Mouse (Mus musculus) kidney, postnatal 0 days (tissue): ENCODE measurements around the gene Cnot10. TPM values are rescaled to one million over a fixed set of nuclear protein-coding genes. Genes with fewer than 3 reads are reported as not detected.
A peak's percentile ranks its signal among the peaks of the same experiment; 100 is the strongest.

Experiments used
- ATAC-seq: fragments of 200-750 bp; cut with Nextera tagmentation; replicated peaks from 2 replicates; pipeline ENCODE4 v1.8.0; 2017; ENCODE audit warnings: low read depth, moderate number of reproducible peaks, moderate TSS enrichment, moderate library complexity; ENCODE audit not compliant: low FRiP score
- DNase-seq: peaks from one replicate; pipeline ENCODE4 v3.0.0-alpha.2; 2016; ENCODE audit warnings: low spot score
- H3K27ac ChIP-seq: fragments of 300-500 bp; sonication (generic); 2 replicates; pipeline ENCODE4 v1.5.1; 2014; ENCODE audit warnings: mild to moderate bottlenecking
- H3K27me3 ChIP-seq: fragments of 300-500 bp; sonication (generic); 2 replicates; pipeline ENCODE4 v1.6.1; 2014; ENCODE audit warnings: low read length, mixed read lengths; ENCODE audit not compliant: insufficient read depth
- H3K36me3 ChIP-seq: fragments of 300-500 bp; sonication (generic); 2 replicates; pipeline ENCODE4 v1.6.1; 2014; ENCODE audit warnings: low read length, mixed read lengths; ENCODE audit not compliant: insufficient read depth
- H3K4me1 ChIP-seq: fragments of 300-500 bp; sonication (generic); replicated peaks from 2 replicates; pipeline ENCODE4 v1.6.1; 2014; ENCODE audit warnings: antibody characterized with exemption, low read length, mixed read lengths; ENCODE audit not compliant: insufficient read depth
- H3K4me2 ChIP-seq: fragments of 300-500 bp; sonication (generic); 2 replicates; pipeline ENCODE4 v1.6.1; 2014; ENCODE audit warnings: mild to moderate bottlenecking, low read length, moderate library complexity, mixed read lengths
- H3K4me3 ChIP-seq: fragments of 300-500 bp; sonication (generic); replicated peaks from 2 replicates; pipeline ENCODE4 v1.5.1; 2014; ENCODE audit warnings: low read depth, low read length
- H3K9ac ChIP-seq: fragments of 300-500 bp; sonication (generic); 2 replicates; pipeline ENCODE4 v1.6.1; 2014; ENCODE audit warnings: low read depth, low read length
- H3K9me3 ChIP-seq: fragments of 300-500 bp; sonication (generic); replicated peaks from 2 replicates; pipeline ENCODE4 v1.6.1; 2016; ENCODE audit warnings: low read length, inconsistent platforms, mixed read lengths
- CTCF ChIP-seq: IDR thresholded peaks from 2 replicates; pipeline ENCODE4 v1.5.1; 2016; ENCODE audit warnings: antibody characterized with exemption, low read depth, mild to moderate bottlenecking, moderate library complexity
- WGBS: fragments of 180-500 bp; shearing (Covaris S2); extraction: QIAGEN DNeasy Blood & Tissue Kit; methylation state at CpG from one replicate; pipeline ENCODE4 v1.1.7; 2014; 5-methylcytosine and 5-hydroxymethylcytosine counted together
- polyA plus RNA-seq: library from polyadenylated mRNA; unstranded; fragments of >200 nt; fragmentation: Nextera tagmentation; extraction: Ambion mirVana; gene quantifications from 2 replicates; pipeline ENCODE4 v1.2.1, GENCODE M21; 2015

Gene Cnot10
- polyA plus RNA-seq, 1 experiment from 2014 or later, result 45.7 TPM

- WGBS, result under 1% methylated on average over 108 of the region's 122 CpGs
- Histone ChIP-seq H3K9me3 (no peaks in the 10 kb centered on the region), H3K4me2 (peak overlapping the region; percentile 99), H3K27ac (peak overlapping the region; percentile 63), H3K9ac (peak overlapping the region; percentile 65), H3K27me3 (peaks cover 39% of the 10 kb centered on the region), H3K4me1 (peaks cover 17% of the 10 kb centered on the region; the same call in 1 of the 2 replicates), H3K36me3 (no peaks in the 10 kb centered on the region), H3K4me3 (peak overlapping the region; percentile 56)
- DNase-seq (no peak), ATAC-seq (peak; percentile 15; the same call in 1 of the 2 replicates)
- no peak for TF ChIP-seq CTCF
These were observed 76.8 kb downstream of the Cnot10 start for GRCm38 (mm10) chr9:114562919-114563751.

GRCm38 (mm10) chr9:114562031-114562918, 77.7 kb downstream of the Cnot10 start:
- Histone ChIP-seq H3K36me3 (no peaks in the 10 kb centered on the region), H3K9ac (peak overlapping the region; percentile 65), H3K9me3 (no peaks in the 10 kb centered on the region), H3K4me3 (peak overlapping the region; percentile 56), H3K4me1 (peaks cover 17% of the 10 kb centered on the region; the same call in 1 of the 2 replicates), H3K27ac (no peak overlapping the region), H3K4me2 (peak overlapping the region; percentile 99), H3K27me3 (peaks cover 39% of the 10 kb centered on the region)
- no peak for DNase-seq
- TF ChIP-seq CTCF, result no peak
- 1% methylated on average over 80 of the region's 101 CpGs for WGBS
- peak; percentile 16; the same call in 1 of the 2 replicates for ATAC-seq

GRCm38 (mm10) chr9:114561671-114561971, 78.4 kb downstream of the Cnot10 start:
- 5% methylated on average over 12 of the region's 12 CpGs for WGBS
- Histone ChIP-seq H3K4me3 (peak overlapping the region; percentile 56), H3K27me3 (peaks cover 39% of the 10 kb centered on the region), H3K27ac (no peak overlapping the region), H3K4me1 (peaks cover 17% of the 10 kb centered on the region; the same call in 1 of the 2 replicates), H3K36me3 (no peaks in the 10 kb centered on the region), H3K9ac (no peak overlapping the region), H3K4me2 (peak overlapping the region; percentile 99), H3K9me3 (no peaks in the 10 kb centered on the region)
- TF ChIP-seq CTCF, result no peak
- ATAC-seq (no peak), DNase-seq (no peak)

GRCm38 (mm10) chr9:114560771-114561670, 79.0 kb downstream of the Cnot10 start:
- H3K27ac ChIP-seq, result no peak overlapping the region
- peak overlapping the region; percentile 99 for H3K4me2 ChIP-seq
- H3K4me3 ChIP-seq, result peak overlapping the region; percentile 56
- WGBS, result 5% methylated on average over 36 of the region's 36 CpGs
- peaks cover 17% of the 10 kb centered on the region; the same call in 1 of the 2 replicates for H3K4me1 ChIP-seq
- peaks cover 39% of the 10 kb centered on the region for H3K27me3 ChIP-seq
- no peak for TF ChIP-seq CTCF
- H3K9me3 ChIP-seq, result no peaks in the 10 kb centered on the region
- DNase-seq (no peak), ATAC-seq (no peak)
- no peaks in the 10 kb centered on the region for H3K36me3 ChIP-seq
- H3K9ac ChIP-seq, result no peak overlapping the region

GRCm38 (mm10) chr9:114560141-114560540, 79.8 kb downstream of the Cnot10 start:
- Histone ChIP-seq H3K4me2 (no peak overlapping the region), H3K27me3 (peaks cover 39% of the 10 kb centered on the region), H3K4me3 (no peak overlapping the region), H3K4me1 (peaks cover 17% of the 10 kb centered on the region; the same call in 1 of the 2 replicates), H3K9ac (no peak overlapping the region), H3K27ac (no peak overlapping the region), H3K9me3 (no peaks in the 10 kb centered on the region), H3K36me3 (no peaks in the 10 kb centered on the region)
- no peak for TF ChIP-seq CTCF
- DNase-seq, result no peak
- no peak for ATAC-seq
- WGBS, result 30% methylated on average over 7 of the region's 7 CpGs
